Mouse (Mus musculus) adrenal gland, postnatal 25 days (tissue): Measurements from ENCODE around the gene Mst1. TPM values are rescaled to one million over a fixed set of nuclear protein-coding genes. Genes with fewer than 3 reads are reported as not detected.

ENCODE experiments used
- DNase-seq: peaks from one replicate; pipeline ENCODE4 v3.0.0; 2021; ENCODE audit warnings: mixed read lengths
- microRNA-seq, 2 experiments: library from miRNA; unstranded; fragments of <30 nt; microRNA quantifications; one replicate each; pipeline ENCODE4 v1.2.0; 2021
- total RNA-seq: library from RNA; stranded (reverse); gene quantifications from 2 replicates; pipeline ENCODE4 v1.2.3, GENCODE M21; 2021

Gene Mst1
- total RNA-seq, 1 experiment from 2014 or later, result 0.39 TPM

DNA sequence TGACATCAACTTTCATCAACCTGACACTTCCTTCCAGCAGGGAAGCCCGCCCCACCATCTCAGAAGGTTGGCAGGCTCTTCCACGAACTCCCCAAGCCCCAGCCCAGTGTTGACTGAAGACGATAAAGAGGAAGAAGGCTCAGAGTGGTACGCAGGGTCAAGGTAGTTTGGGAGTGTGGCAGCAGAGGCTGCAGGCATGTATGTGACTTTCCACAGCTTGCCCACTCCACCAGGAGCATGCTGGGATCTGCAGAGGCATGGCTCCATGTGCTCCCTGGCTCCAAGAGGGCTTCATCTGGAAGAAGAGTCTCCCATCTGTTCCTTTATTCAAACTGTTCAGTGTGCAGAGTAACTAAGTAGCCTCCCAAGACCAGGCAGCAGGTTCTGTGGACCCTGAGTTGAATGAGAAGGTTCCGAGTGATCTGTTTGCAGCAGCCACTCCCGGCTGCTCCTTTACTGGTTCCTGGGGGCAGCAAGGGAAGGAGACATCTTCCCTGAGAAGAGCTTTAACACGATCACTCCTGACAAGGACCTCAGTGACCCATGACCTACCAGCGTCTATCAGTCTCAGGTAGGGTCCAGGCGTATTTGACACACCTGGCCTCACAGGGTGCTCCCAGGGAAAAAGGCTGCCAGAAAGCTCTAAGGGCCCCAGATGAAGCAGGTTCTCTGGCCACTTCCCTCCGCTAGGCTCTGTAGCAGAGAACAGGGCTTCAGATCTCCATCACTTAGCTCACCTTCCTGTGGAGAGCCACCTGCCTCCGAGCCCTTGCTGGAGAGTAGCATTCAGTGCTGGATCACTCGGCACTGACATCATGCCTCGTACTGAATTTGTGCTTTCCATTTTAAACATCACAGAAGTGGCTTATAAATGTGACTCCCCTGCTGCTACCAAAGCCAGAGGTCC lies 49.1 kb downstream of the Mst1 start:
- no peak for DNase-seq

DNA sequence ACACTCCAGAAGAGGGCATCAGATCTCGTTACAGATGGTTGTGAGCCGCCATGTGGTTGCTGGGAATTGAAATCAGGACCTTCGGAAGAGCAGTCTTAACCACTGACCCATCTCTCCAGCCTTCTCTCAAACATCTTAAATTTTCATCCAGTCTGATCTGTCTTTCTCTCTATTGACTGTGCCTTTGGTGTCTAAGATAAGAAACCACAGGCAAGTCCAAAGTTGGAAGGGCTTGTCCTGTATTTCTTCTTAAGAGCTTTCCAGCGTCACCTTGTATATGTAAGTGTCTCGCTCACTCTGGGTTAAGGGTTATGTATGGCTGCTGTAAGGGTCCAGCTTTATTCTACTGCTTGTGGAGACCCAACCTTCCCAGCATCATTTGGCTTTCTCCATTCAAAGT lies 51.3 kb downstream of the Mst1 start:
- no peak for DNase-seq

DNA sequence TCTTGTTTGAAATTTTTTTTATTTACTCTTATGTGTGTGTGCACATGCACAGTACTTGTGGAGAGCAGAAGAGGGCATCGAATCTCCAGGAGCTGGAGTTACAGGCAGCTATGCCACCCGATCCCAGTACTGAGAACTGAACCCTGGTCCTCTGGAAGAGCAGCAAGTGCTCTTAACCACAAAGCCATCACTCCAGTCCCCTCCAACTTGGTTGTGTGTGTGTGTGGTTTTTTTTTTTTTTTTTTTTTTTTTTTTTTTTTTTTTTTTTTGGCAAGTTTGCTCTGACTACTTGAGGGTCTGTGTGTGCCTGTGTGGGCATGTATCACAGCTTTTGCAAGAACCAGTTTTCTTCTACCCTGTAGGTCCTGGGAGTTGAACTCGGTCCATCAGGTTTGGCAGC lies 52.1 kb downstream of the Mst1 start:
- no peak for DNase-seq

DNA sequence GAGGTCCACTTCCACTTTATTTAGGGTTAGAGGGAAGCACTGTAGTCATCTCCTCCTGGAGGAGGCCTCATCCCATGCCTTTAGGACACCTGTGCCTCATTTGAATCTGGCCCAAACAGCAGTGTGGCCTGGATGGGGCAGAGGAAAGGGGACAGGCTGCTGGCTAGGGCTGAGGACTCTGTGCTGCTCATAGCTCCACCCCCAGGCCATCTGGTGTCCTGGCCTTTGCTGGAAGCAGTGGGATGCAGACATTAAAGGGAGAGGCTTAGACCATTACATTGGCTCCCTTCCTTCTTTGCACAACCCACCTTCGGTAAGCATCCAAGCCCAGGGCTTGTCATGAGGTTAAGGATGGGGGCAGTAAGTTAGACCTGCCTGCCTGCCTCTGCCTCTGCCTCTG lies 53.2 kb downstream of the Mst1 start:
- no peak for DNase-seq

Small RNA genes within 50 kb of the gene (microRNA-seq; reads per million reads assigned to microRNA genes)
- gene Gm47303, result 0 reads per million in 2 experiments
- 0 to 0.71 reads per million in 2 experiments for gene Mir7088

Other genes with a start within 250 kb of the Mst1 start
- gene Rbm6, start 207.2 kb upstream of the Mst1 start, total RNA-seq, result 71.3 and 72.9 TPM in 2 replicates
- 15.8 and 18.9 TPM in 2 replicates for gene Mon1a, start 192.3 kb upstream of the Mst1 start, total RNA-seq
- 8.3 and 18.7 TPM in 2 replicates for gene Mst1r, start 173.6 kb upstream of the Mst1 start, total RNA-seq
- gene Actl11, start 152.0 kb upstream of the Mst1 start, total RNA-seq, result not detected in 2 replicates
- gene Camkv, start 144.8 kb upstream of the Mst1 start, total RNA-seq, result 2.4 and 3.1 TPM in 2 replicates
- gene Traip, start 130.3 kb upstream of the Mst1 start, total RNA-seq, result 5.1 and 5.3 TPM in 2 replicates
- 19.0 and 22.2 TPM in 2 replicates for gene Uba7, start 104.9 kb upstream of the Mst1 start, total RNA-seq
- 0.46 TPM in 1 of 2 replicates, not detected in the other for gene Gm20661, start 97.4 kb upstream of the Mst1 start, total RNA-seq
- 5.7 and 6.4 TPM in 2 replicates for gene Inka1, start 94.6 kb upstream of the Mst1 start, total RNA-seq
- gene Cdhr4, start 87.9 kb upstream of the Mst1 start, total RNA-seq, result 1.8 and 3.1 TPM in 2 replicates
- 2.8 TPM in 1 of 2 replicates, not detected in the other for gene Gm20662, start 84.1 kb upstream of the Mst1 start, total RNA-seq
- gene Ip6k1, start 77.9 kb upstream of the Mst1 start, total RNA-seq, result 118 and 139 TPM in 2 replicates
- gene Gmppb, start 31.2 kb upstream of the Mst1 start, total RNA-seq, result 18.1 and 22.1 TPM in 2 replicates
- gene Amigo3, start 27.3 kb upstream of the Mst1 start, total RNA-seq, result 3.5 and 9.6 TPM in 2 replicates
- 85.0 and 87.0 TPM in 2 replicates for gene Rnf123, start 2.9 kb downstream of the Mst1 start, total RNA-seq
- 100 and 123 TPM in 2 replicates for gene Apeh, start 14.2 kb downstream of the Mst1 start, total RNA-seq
- gene Bsn, start 109.9 kb downstream of the Mst1 start, total RNA-seq, result 9.1 and 10.0 TPM in 2 replicates
- gene Dag1, start 183.5 kb downstream of the Mst1 start, total RNA-seq, result 127 and 146 TPM in 2 replicates
- 17.8 and 22.3 TPM in 2 replicates for gene Nicn1, start 210.0 kb downstream of the Mst1 start, total RNA-seq
- 5.2 and 7.0 TPM in 2 replicates for gene Amt, start 216.4 kb downstream of the Mst1 start, total RNA-seq
- gene Rhoa, start 225.7 kb downstream of the Mst1 start, total RNA-seq, result 358 and 378 TPM in 2 replicates
- 38.9 and 49.8 TPM in 2 replicates for gene Tcta, start 225.7 kb downstream of the Mst1 start, total RNA-seq